Mouse (Mus musculus): ENCODE data around the gene Focad. TPM values are rescaled to one million over a fixed set of nuclear protein-coding genes. Genes with fewer than 3 reads are reported as not detected.
A peak's percentile ranks its signal among the peaks of the same experiment; 100 is the strongest.
"Not testable (repeated sequence)": the region's sequence is repeated elsewhere in the genome, so short reads cannot be mapped to it uniquely, and the experiment has no call there.

Gene Focad
- total RNA-seq, 4 experiments from 2014 or later, result 28.8 to 31.9 (median 29.9) TPM

- DNase-seq, result no peak
These were observed 215.2 kb downstream of the Focad start for GRCm38 (mm10) chr4:88309676-88310075.

- no peak for DNase-seq
These were observed 220.5 kb downstream of the Focad start for GRCm38 (mm10) chr4:88314898-88315297.

GRCm38 (mm10) chr4:88320067-88320466, 225.6 kb downstream of the Focad start:
- no peak for DNase-seq

GRCm38 (mm10) chr4:88325392-88325791, 231.0 kb downstream of the Focad start:
- no peak for DNase-seq

GRCm38 (mm10) chr4:88334533-88334932, 240.1 kb downstream of the Focad start:
- DNase-seq, result no peak

GRCm38 (mm10) chr4:88336753-88337152, 242.3 kb downstream of the Focad start:
- DNase-seq, result no peak

GRCm38 (mm10) chr4:88337365-88337764, 242.9 kb downstream of the Focad start:
- no peak for DNase-seq

GRCm38 (mm10) chr4:88338130-88338529, 243.7 kb downstream of the Focad start:
- no peak for DNase-seq

- no peak for DNase-seq
These were observed 250.0 kb downstream of the Focad start for GRCm38 (mm10) chr4:88344468-88344867.

- DNase-seq, result no peak
These were observed 250.6 kb downstream of the Focad start for GRCm38 (mm10) chr4:88345065-88345464.

- DNase-seq, result no peak
These were observed 251.5 kb downstream of the Focad start for GRCm38 (mm10) chr4:88345938-88346337.

GRCm38 (mm10) chr4:88350910-88351309, 256.5 kb downstream of the Focad start:
- DNase-seq, result peak; percentile 45

- no peak for DNase-seq
These were observed 262.2 kb downstream of the Focad start for GRCm38 (mm10) chr4:88356652-88357051.

- no peak for DNase-seq
These were observed 263.0 kb downstream of the Focad start for GRCm38 (mm10) chr4:88357431-88357830.

- peak; percentile 33 for DNase-seq
These were observed 275.5 kb downstream of the Focad start for GRCm38 (mm10) chr4:88369951-88370350.

GRCm38 (mm10) chr4:88370819-88371218, 276.4 kb downstream of the Focad start:
- DNase-seq, result no peak

GRCm38 (mm10) chr4:88372293-88373224, 278.1 kb downstream of the Focad start:
- no peak for DNase-seq

- DNase-seq, result no peak
These were observed 295.6 kb downstream of the Focad start for GRCm38 (mm10) chr4:88390036-88390435.

- DNase-seq, result not testable (repeated sequence)
These were observed 296.2 kb downstream of the Focad start for GRCm38 (mm10) chr4:88390596-88390995.

GRCm38 (mm10) chr4:88395717-88396116, 301.3 kb downstream of the Focad start:
- DNase-seq, result no peak

- no peak for DNase-seq
These were observed 302.6 kb downstream of the Focad start for GRCm38 (mm10) chr4:88396995-88397521.

GRCm38 (mm10) chr4:88400302-88400991, 306.0 kb downstream of the Focad start:
- DNase-seq, result no peak

- DNase-seq, result no peak
These were observed 306.5 kb downstream of the Focad start for GRCm38 (mm10) chr4:88400992-88401313.
